Mouse (Mus musculus) embryo, embryonic 10.5 days (tissue): Measurements from ENCODE around the gene Bnip3.
A peak's percentile ranks its signal among the peaks of the same experiment; 100 is the strongest.

ENCODE experiments used
- DNase-seq: peaks from one replicate; pipeline ENCODE4 v3.0.0-alpha.2; 2015; ENCODE audit warnings: low spot score

Bnip3 gene

DNA sequence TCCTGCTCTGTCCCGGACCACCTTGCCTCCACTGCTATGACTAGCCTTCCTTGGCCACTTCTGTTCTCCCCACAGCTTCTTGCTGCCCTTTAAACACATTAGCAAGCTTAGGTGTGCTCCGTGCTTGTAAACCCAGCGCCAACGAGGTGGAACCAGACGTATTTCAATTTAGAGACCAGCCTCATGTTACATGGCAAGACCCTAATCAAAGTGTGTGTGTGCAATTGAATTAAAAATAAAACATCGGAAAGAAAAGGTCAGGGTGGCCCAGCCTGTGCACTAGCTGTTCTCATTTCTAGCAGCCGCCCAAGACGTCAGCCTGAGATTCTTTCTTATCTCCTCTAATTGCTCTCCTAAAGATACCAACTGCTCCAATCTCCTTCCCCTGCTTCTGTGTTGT, 64.2 kb downstream of the Bnip3 start:
- DNase-seq = no peak

DNA sequence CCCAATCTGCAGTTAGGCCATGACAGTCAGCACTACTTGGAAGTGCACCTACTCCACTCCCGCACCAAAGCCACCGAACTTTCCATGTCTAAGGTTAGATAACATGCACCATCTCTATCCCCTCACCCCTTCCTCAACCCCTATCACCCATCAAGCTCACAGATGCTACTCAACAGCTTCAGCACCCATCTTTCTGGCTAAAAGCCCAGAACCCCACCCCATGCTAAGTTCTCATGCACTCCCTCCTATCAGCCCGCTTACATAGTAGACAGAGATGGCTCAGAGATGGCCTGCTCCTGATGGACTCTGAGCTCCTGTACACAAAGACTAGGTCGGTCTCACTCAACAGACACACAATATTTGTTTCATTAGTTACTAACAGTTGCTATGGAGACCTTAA, 65.9 kb downstream of the Bnip3 start:
- no peak for DNase-seq

DNA sequence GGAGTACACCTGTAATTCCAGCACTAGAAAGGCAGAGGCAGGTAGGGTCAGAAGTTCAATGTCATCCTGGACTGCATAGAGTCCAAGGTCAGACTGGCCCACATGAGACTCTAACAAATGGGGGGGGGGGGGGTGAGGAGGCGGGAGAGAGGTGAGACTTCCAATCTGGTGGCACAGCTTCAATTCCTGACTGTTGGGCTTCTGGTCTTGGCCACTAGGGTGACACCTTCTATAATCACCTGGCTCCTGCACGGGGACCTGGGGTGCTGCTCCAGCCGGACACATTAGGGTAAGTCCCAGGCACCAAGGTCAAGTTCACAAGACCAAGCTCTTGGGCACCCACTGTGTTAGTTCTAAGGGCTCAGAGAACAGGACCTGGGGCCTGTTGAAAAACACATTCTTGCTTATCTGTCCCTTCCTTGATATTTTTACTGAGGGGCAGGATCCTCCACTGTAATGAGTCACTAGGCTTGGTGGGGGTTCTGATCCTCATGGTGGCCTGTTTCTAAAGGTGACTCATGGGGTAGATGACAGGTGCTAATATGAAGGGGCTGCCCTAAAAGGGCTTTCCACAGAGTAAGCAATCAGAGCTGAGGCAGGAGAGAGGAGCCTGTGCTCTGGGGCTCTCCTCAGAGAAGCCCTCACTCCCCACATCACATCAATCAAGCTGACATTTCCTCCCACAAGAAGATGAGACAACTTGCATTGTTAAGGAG, 67.7 kb downstream of the Bnip3 start:
- DNase-seq = peak; percentile 33
